In genomic region chr6:135198726-135199125, GRCm38 (mm10) we compare ENCODE assay signal across 8 mouse cellular contexts. TPM values are rescaled to one million over a fixed set of nuclear protein-coding genes. Genes with fewer than 3 reads are reported as not detected.
DNase-seq lines count a peak whose midpoint lies in the region; ATAC-seq and TF ChIP-seq lines count a peak whose summit lies in the region.

No protein-coding gene starts in this region.

- H3K4me2 ChIP-seq in kidney, embryonic 15.5 days: peak overlapping the region; percentile 96
- H3K4me2 ChIP-seq in intestine, embryonic 14.5 days (ENCODE audit: low read length): peak overlapping the region; percentile 91
- peak overlapping the region; percentile 84 for H3K4me2 ChIP-seq in myocyte (ENCODE audit: low read depth)

- no peaks in the 10 kb centered on the region for H3K36me3 ChIP-seq in kidney, embryonic 15.5 days
- H3K36me3 ChIP-seq in intestine, embryonic 14.5 days (ENCODE audit: control insufficient read depth, insufficient read depth, low read length): no peaks in the 10 kb centered on the region
- no peaks in the 10 kb centered on the region for H3K36me3 ChIP-seq in myocyte (ENCODE audit: control insufficient read depth, insufficient read depth)

- TF ChIP-seq POLR2A in cortical plate, adult 2 months (IDR thresholded peaks at IDR 0.05; ENCODE audit: extremely low read depth, insufficient read depth, low read length): no peak
- no peak for TF ChIP-seq POLR2A in myocyte (IDR thresholded peaks at IDR 0.05; ENCODE audit: insufficient read length, low read depth)

- H3K79me2 ChIP-seq in myocyte (ENCODE audit: control insufficient read depth, insufficient read depth): no peaks in the 10 kb centered on the region

- H3K27ac ChIP-seq in kidney, embryonic 15.5 days: peak overlapping the region; percentile 86
- H3K27ac ChIP-seq in cortical plate, adult 2 months (ENCODE audit: insufficient read depth, low read length): no peak overlapping the region
- peak overlapping the region; percentile 64 for H3K27ac ChIP-seq in intestine, embryonic 14.5 days (ENCODE audit: low read depth)

- H3K4me1 ChIP-seq in kidney, embryonic 15.5 days: peaks cover 29% of the 10 kb centered on the region
- peaks cover 6% of the 10 kb centered on the region for H3K4me1 ChIP-seq in cortical plate, adult 2 months (ENCODE audit: control insufficient read depth, insufficient read depth, low read length)
- 0 out of 2 replicates have a peak, but pooled peaks cover 10% of the 10 kb centered on the region for H3K4me1 ChIP-seq in intestine, embryonic 14.5 days (replicated peaks; ENCODE audit: control insufficient read depth, insufficient read depth, low read length)

- no peaks in the 10 kb centered on the region for H3K9me3 ChIP-seq in kidney, embryonic 15.5 days (replicated peaks)
- H3K9me3 ChIP-seq in intestine, embryonic 14.5 days (ENCODE audit: control insufficient read depth, low read length): no peaks in the 10 kb centered on the region

- peak overlapping the region; percentile 18 for H3ac ChIP-seq in myocyte (ENCODE audit: control insufficient read depth, insufficient read length)

- WGBS in kidney, embryonic 15.5 days: 49% methylated on average over 6 of the region's 6 CpGs
- WGBS in intestine, embryonic 14.5 days: 45% methylated on average over 6 of the region's 6 CpGs

- no peak for TF ChIP-seq CTCF in cortical plate, adult 2 months (IDR thresholded peaks at IDR 0.05; ENCODE audit: extremely low read depth, insufficient read depth, low read length)

- no peak for ATAC-seq in kidney, embryonic 15.5 days (replicated peaks; ENCODE audit: low FRiP score)
- no peak for ATAC-seq in intestine, embryonic 14.5 days (replicated peaks; ENCODE audit: low FRiP score, low TSS enrichment, low read depth)

- no peaks in the 10 kb centered on the region for H3K27me3 ChIP-seq in kidney, embryonic 15.5 days
- H3K27me3 ChIP-seq in intestine, embryonic 14.5 days (replicated peaks; ENCODE audit: control insufficient read depth, insufficient read depth, low read length): no peaks in the 10 kb centered on the region
- H3K27me3 ChIP-seq in myocyte (ENCODE audit: control insufficient read depth, insufficient read depth, insufficient read length): no peaks in the 10 kb centered on the region

- DNase-seq in kidney, postnatal 25 days: no peak
- DNase-seq in intestine, embryonic 14.5 days (ENCODE audit: low spot score): no peak
- DNase-seq in gastrocnemius, adult 18-20 months (ENCODE audit: low spot score): no peak
- DNase-seq in right cerebral cortex, adult 2 months (ENCODE audit: low spot score in 2 of 2): no peak
- no peak for DNase-seq in cerebellum, adult 9-11 months

- H3K9ac ChIP-seq in kidney, embryonic 15.5 days: peak overlapping the region; percentile 85
- H3K9ac ChIP-seq in intestine, embryonic 14.5 days (ENCODE audit: low read length): peak overlapping the region; percentile 76

- peak overlapping the region; percentile 90 for H3K4me3 ChIP-seq in kidney, embryonic 15.5 days (replicated peaks)
- peak overlapping the region; percentile 92 for H3K4me3 ChIP-seq in cortical plate, adult 2 months (ENCODE audit: insufficient read depth, low read length)
- peak overlapping the region; percentile 82 for H3K4me3 ChIP-seq in intestine, embryonic 14.5 days (ENCODE audit: low read depth, low read length)
- peak overlapping the region; percentile 36 for H3K4me3 ChIP-seq in myocyte

TF ChIP-seq in myocyte, 11 proteins besides CTCF, POLR2A, EP300 and RAD21:
- TF ChIP-seq REST (IDR thresholded peaks at IDR 0.05; ENCODE audit: insufficient read depth, insufficient read length) (no peak), SRF (IDR thresholded peaks at IDR 0.05; ENCODE audit: control insufficient read depth, insufficient read length, low read depth) (no peak), TCF12 (IDR thresholded peaks at IDR 0.05; ENCODE audit: insufficient read depth, poor library complexity, severe bottlenecking) (no peak)

RNA-seq across cellular contexts. Expression of gene Hebp1, which starts 0.9 kb away (rescaled TPM):
- 27.1 and 28.0 TPM in 2 replicates for polyA plus RNA-seq in kidney, embryonic 15.5 days (2015; fragmentation: Nextera tagmentation; extraction: Ambion mirVana)
- polyA plus RNA-seq in cortical plate, adult 2 months (2012; rRNA removed): 40.2 and 48.6 TPM in 2 replicates
- 13.9 and 14.7 TPM in 2 replicates for polyA plus RNA-seq in intestine, embryonic 14.5 days (2014; fragmentation: Nextera tagmentation; extraction: Ambion mirVana)
- 30.5 TPM for polyA plus RNA-seq in myocyte (2012; fragmentation: generic; extraction: Trizol)
- total RNA-seq in gastrocnemius, adult 18-20 months (2021): 1 to 10 TPM; 8.6 to 8.9 TPM

RNA-seq across cellular contexts. Expression of gene Fam234b, which starts 0.9 kb away (rescaled TPM):
- 35.5 and 37.4 TPM in 2 replicates for polyA plus RNA-seq in kidney, embryonic 15.5 days (2015; fragmentation: Nextera tagmentation; extraction: Ambion mirVana)
- polyA plus RNA-seq in cortical plate, adult 2 months (2012; rRNA removed): 158 and 167 TPM in 2 replicates
- 40.8 and 42.4 TPM in 2 replicates for polyA plus RNA-seq in intestine, embryonic 14.5 days (2014; fragmentation: Nextera tagmentation; extraction: Ambion mirVana)
- polyA plus RNA-seq in myocyte (2012; fragmentation: generic; extraction: Trizol): 6.3 TPM
- total RNA-seq in gastrocnemius, adult 18-20 months (2021): 1 to 10 TPM; 2.3 to 6.1 TPM

RNA-seq across cellular contexts. Expression of gene Gsg1, which starts 55.4 kb away (rescaled TPM):
- 0.63 and 0.71 TPM in 2 replicates for polyA plus RNA-seq in kidney, embryonic 15.5 days (2015; fragmentation: Nextera tagmentation; extraction: Ambion mirVana)
- polyA plus RNA-seq in cortical plate, adult 2 months (2012; rRNA removed): 0.15 and 0.55 TPM in 2 replicates
- polyA plus RNA-seq in intestine, embryonic 14.5 days (2014; fragmentation: Nextera tagmentation; extraction: Ambion mirVana): 0.70 and 1.6 TPM in 2 replicates
- polyA plus RNA-seq in myocyte (2012; fragmentation: generic; extraction: Trizol): 0.04 TPM
- not detected for total RNA-seq in gastrocnemius, adult 18-20 months (2021)

Comparison
In these comparisons a context has a peak if more than half of its experiments do, and no peak if none do; other contexts are left out.
1. H3K4me3 ChIP-seq: peak in every context shown above with its lines; median percentile 92 in cortical plate, adult 2 months; 90 in kidney, embryonic 15.5 days; 82 in intestine, embryonic 14.5 days; 36 in myocyte.